Mouse (Mus musculus): ENCODE data around the gene Vezt.

The Vezt gene

GRCm38 (mm10) chr10:94037196-94037595, 1.6 kb upstream of the Vezt start:
- DNase-seq = no peak

DNA sequence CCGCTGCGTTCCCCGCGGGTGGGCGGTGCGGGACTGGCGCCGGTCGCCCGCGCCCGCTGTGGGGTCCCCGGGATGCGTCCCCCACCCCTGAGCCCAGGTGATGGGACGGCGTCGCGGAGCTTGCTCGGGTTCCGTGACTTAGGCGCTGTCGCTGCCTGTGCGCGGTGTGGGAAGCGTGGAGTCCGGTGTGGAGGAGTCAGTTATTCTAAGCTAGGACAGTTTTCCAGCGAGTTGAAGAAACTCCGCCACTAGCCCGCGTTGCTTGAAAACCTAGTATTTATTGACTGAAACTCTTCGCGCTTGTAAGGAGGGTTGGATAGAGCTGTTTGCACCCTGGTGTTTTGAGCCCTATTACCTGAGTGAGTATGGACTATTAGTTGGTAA, 750 bp upstream of the Vezt start:
- DNase-seq = no peak

- peak; percentile 70 for DNase-seq
Measured at GRCm38 (mm10) chr10:94034876-94035657, 550 bp downstream of the Vezt start.

GRCm38 (mm10) chr10:94031164-94031563, 4.5 kb downstream of the Vezt start:
- no peak for DNase-seq

- DNase-seq = no peak
Measured at GRCm38 (mm10) chr10:94028493-94028892, 7.1 kb downstream of the Vezt start.

DNA sequence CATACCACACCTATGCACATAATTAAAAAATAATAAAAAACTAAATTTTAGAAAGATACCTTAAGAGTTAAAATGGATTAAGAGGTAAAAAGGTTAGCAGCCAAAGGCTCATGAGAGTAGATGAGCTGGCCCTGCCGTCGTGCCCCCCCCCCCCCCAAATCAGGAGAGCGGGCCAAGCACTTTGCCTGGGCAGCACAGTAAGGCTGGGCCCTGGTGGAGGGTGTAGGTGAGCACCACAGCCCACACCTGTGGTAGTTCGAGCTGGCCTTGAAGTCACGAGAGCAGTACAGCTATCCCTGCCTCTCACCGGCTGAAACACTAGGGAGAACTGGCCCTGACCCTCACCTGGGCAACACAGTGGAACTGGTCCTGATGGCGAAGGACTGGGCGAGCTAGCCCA, 10.5 kb downstream of the Vezt start:
- DNase-seq = no peak

- DNase-seq = no peak
Measured at GRCm38 (mm10) chr10:94021059-94021458, 14.6 kb downstream of the Vezt start.

DNA sequence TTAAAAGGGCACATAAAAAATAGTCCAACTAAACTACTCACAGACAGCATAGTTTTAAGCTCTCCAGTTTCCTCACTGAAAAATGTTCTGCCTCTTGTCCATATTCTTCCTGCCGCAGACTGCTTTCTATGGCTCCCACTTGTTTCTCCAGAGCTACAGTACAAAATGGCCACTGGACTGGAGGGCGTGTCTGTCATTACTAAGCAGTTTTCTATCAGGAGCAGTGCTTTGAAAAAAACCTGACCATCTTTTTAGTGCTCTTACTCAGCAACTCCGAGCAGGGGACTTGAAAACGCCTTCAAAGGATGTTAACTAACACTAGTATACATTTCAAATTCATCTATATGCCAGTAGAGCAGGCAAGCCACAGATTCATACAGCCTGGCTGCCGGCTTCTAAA, 15.0 kb downstream of the Vezt start:
- DNase-seq = no peak

- no peak for DNase-seq
Measured at GRCm38 (mm10) chr10:94017455-94017854, 18.2 kb downstream of the Vezt start.

GRCm38 (mm10) chr10:94014200-94014599, 21.4 kb downstream of the Vezt start:
- no peak for DNase-seq

GRCm38 (mm10) chr10:94013196-94013595, 22.4 kb downstream of the Vezt start:
- DNase-seq = peak; percentile 39

DNA sequence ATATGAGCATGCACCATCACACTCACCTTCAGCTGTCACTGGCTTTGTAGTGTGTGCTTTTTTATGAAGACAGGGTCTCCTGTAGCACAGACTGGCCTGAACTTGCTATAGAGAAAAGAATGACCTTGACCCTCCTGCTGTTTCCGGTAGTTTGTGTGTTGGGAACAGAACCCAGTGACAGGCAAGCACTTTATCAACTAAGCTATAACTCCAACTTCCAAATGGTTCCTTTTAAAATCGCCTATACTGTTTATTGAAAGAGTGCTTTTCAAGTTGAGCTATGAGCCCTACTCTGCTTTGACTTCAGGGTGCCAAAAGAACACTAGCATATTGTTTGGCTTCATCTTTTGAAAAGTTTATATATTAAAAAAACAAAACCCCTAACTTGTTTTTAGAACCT, 24.6 kb downstream of the Vezt start:
- DNase-seq = no peak

- no peak for DNase-seq
Measured at GRCm38 (mm10) chr10:94009991-94010679, 25.5 kb downstream of the Vezt start.

DNA sequence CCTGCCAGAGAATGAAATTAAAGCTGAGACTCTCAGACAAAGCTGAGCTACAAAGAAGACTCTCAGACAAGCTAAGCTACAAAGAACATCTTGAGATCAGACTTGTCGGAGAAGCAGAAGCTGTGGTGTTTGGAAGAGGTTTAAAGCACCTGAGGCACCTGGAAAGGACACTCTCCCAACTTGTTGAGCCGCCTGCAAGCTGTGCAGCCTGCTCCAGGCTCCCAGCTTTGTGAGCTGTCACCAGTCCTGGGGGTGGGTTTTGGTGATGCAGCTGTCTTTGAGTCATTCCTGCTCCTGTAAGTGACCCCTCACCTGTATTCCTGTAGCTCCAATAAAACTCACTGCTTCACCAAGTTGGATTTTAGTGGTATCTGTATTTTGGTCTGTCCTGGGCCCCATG, 27.3 kb downstream of the Vezt start:
- no peak for DNase-seq

DNA sequence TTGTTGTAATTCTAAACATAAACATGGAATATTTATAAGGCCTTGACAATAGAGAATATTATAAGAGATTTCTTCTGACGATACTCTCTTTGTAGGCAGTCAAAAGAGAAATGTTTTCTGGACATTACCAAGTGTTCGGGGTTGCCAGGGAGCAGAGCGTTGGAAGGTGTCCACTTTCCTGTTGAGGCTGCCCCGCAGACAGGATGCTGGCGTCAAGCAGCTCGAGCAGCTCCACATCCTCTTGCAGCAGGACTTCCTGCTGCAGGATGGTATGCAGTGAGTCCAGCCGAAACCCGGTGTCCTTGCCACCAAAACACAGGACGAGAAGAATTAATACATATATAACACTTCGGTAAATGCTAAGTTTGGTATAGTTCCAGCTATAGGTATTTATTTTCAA, 35.4 kb downstream of the Vezt start:
- no peak for DNase-seq

- DNase-seq = no peak
Measured at GRCm38 (mm10) chr10:93999357-93999756, 36.3 kb downstream of the Vezt start.

- no peak for DNase-seq
Measured at GRCm38 (mm10) chr10:93995100-93995499, 40.5 kb downstream of the Vezt start.

- no peak for DNase-seq
Measured at GRCm38 (mm10) chr10:93994136-93994535, 41.5 kb downstream of the Vezt start.

DNA sequence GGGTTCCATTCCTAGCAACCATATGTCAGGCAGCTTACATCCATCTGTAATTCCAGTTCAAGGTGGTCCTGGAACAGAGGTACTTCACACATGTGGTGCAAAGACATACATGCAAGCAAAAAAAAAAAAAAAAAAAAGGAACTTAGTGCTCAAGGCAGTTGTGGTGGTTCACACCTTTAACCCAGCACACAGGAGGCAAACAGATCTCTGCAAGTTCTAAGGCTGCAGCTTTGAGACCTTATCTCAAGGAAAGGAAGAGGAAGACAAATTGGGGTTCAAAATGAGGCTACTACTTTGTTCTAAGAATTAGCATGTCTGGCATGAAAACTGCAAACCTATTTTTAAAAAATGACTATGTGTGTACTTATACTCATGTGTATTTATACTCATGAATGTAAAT, 50.3 kb downstream of the Vezt start:
- no peak for DNase-seq

GRCm38 (mm10) chr10:93969306-93969705, 66.3 kb downstream of the Vezt start:
- no peak for DNase-seq

GRCm38 (mm10) chr10:93967486-93967885, 68.1 kb downstream of the Vezt start:
- DNase-seq = no peak

DNA sequence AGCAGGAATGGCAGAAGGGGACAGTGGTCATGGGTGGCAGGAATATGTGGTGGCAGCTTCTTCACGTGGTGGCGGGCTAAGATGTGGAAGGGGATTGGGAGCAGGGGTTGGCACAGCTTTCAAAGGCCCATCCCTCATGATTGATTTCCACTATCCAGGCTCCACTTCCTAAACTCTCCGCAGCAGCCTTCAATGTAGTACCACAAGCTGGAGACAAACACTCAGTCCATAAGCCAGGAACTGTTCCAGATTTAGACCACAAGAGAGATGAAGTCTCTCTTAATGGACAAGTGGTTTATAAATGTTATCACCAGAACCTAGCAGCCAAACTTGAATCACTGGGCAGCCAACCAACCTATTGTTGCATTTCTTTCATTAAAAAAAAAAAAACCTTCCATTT, 81.6 kb downstream of the Vezt start:
- no peak for DNase-seq

- no peak for DNase-seq
Measured at GRCm38 (mm10) chr10:93953504-93953903, 82.1 kb downstream of the Vezt start.

- DNase-seq = no peak
Measured at GRCm38 (mm10) chr10:93950991-93951390, 84.6 kb downstream of the Vezt start.

- DNase-seq = no peak
Measured at GRCm38 (mm10) chr10:93949921-93950320, 85.7 kb downstream of the Vezt start.
